Mouse (Mus musculus): ENCODE measurements at regions not wholly inside any gene's neighbourhood (a gene's known extent, or its start where the extent isn't known, plus 50 kb on each side); places are given as distances from the start of the nearest gene placed in this dataset.

DNA sequence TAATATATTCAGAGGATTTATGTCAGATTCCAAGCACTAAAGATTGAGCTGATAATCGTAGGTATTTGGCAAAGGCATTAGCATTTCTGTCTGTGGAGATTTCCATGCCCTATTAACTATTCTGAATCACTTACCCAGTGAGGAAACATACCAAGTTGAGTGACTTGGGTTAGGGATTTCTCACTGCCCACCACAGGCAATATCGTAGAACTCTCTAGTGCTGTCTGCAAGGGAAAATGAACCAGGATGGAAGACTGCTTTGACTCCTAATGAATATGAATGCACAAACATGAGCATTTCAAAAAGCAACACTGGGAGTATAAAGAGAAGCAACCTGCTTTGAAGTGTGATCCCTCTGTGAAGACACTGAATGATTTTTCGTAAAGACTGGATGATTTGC lies 263.3 kb upstream of the Sptlc3 start:
- no peak for TF ChIP-seq EP300 (optimal IDR thresholded peaks at IDR 0.05)
- no peak for TF ChIP-seq CTCF (IDR thresholded peaks at IDR 0.05; ENCODE audit: low read depth)

All from stomach, postnatal 0 days (tissue).